In genomic region chr8:111062072-111062757, GRCm38 (mm10) we compare ENCODE assay signal across 1 mouse cellular context.
TF ChIP-seq lines count a peak whose summit lies in the region.

No protein-coding gene starts in this region.

TF ChIP-seq in MEL, 35 proteins besides CTCF, POLR2A, EP300 and RAD21 (continued from another document):
- TF ChIP-seq TBP (IDR thresholded peaks at IDR 0.05; ENCODE audit: low read depth, low read length) (peak; percentile 100), JUND (IDR thresholded peaks at IDR 0.05; ENCODE audit: low read depth, low read length) (no peak), ETS1 (IDR thresholded peaks at IDR 0.05; ENCODE audit: low read depth, low read length) (no peak), CHD1 (IDR thresholded peaks at IDR 0.05; ENCODE audit: low read depth, low read length) (no peak), ZKSCAN1 (IDR thresholded peaks at IDR 0.05; ENCODE audit: low read depth, low read length) (no peak), CHD2 (IDR thresholded peaks at IDR 0.05; ENCODE audit: low read length) (no peak), NELFE (IDR thresholded peaks at IDR 0.05; ENCODE audit: low read depth, low read length) (no peak), USF2 (IDR thresholded peaks at IDR 0.05; ENCODE audit: borderline replicate concordance in 1 of 2, insufficient read depth in 1 of 2, low read depth in 1 of 2, low read length in 2 of 2) (no peak), GATA1 (IDR thresholded peaks at IDR 0.05; ENCODE audit: low read depth, low read length) (no peak), ZMIZ1 (IDR thresholded peaks at IDR 0.05; ENCODE audit: low read depth, low read length) (no peak), UBTF (IDR thresholded peaks at IDR 0.05; ENCODE audit: borderline replicate concordance, insufficient read depth, low read depth, low read length) (no peak)
